Mouse (Mus musculus) spleen, adult 2 months (tissue): ENCODE results near the gene Ccdc149. TPM values are rescaled to one million over a fixed set of nuclear protein-coding genes. Genes with fewer than 3 reads are reported as not detected.

ENCODE experiments used
- DNase-seq, 2 experiments: peaks; one replicate each; pipeline versions ENCODE4 v3.0.0 to v3.0.0-alpha.2; 2012 to 2021; ENCODE audit warnings: low spot score in 2 of 2, low read depth in 1 of 2
- H3K27ac ChIP-seq: fragments of 200-500 bp; 2 replicates; pipeline ENCODE4 v1.5.1; 2012; ENCODE audit warnings: low read length, inconsistent platforms; ENCODE audit not compliant: insufficient read depth
- H3K27me3 ChIP-seq: fragments of 200-500 bp; 2 replicates; pipeline ENCODE4 v1.6.1; 2012; ENCODE audit warnings: mild to moderate bottlenecking, moderate library complexity, low read length, inconsistent platforms; ENCODE audit not compliant: control insufficient read depth, insufficient read depth
- H3K36me3 ChIP-seq: fragments of 200-500 bp; 2 replicates; pipeline ENCODE4 v1.6.1; 2012; ENCODE audit warnings: mild to moderate bottlenecking, low read length, inconsistent platforms; ENCODE audit not compliant: control insufficient read depth, insufficient read depth
- H3K4me1 ChIP-seq: fragments of 200-500 bp; 2 replicates; pipeline ENCODE4 v1.6.1; 2011; ENCODE audit warnings: inconsistent platforms; ENCODE audit not compliant: control insufficient read depth, insufficient read depth, insufficient read length
- H3K4me3 ChIP-seq: fragments of 200-500 bp; 2 replicates; pipeline ENCODE4 v1.5.1; 2011; ENCODE audit warnings: mild to moderate bottlenecking, inconsistent platforms; ENCODE audit not compliant: insufficient read depth, insufficient read length; ENCODE audit errors: extremely low read depth
- CTCF ChIP-seq: fragments of 200-500 bp; IDR thresholded peaks from 2 replicates; pipeline ENCODE4 v1.5.1; 2011; ENCODE audit warnings: mild to moderate bottlenecking, inconsistent platforms; ENCODE audit not compliant: insufficient read depth, insufficient read length, insufficient replicate concordance; ENCODE audit errors: extremely low read depth
- POLR2A ChIP-seq: fragments of 200-500 bp; IDR thresholded peaks from 2 replicates; pipeline ENCODE4 v1.6.1; 2011; ENCODE audit warnings: low read depth, low read length, inconsistent platforms
- WGBS: fragments of 180-500 bp; shearing (Covaris S2); methylation state at CpG from one replicate; pipeline ENCODE4 v1.1.7; 2018; 5-methylcytosine and 5-hydroxymethylcytosine counted together
- polyA plus RNA-seq: library from polyadenylated mRNA; depleted of rRNA; stranded (reverse); fragments of >200 nt; gene quantifications from 2 replicates; pipeline ENCODE4 v1.2.3, GENCODE M21; 2012

Gene Ccdc149
- polyA plus RNA-seq, 1 experiment = 0.40 TPM

GRCm38 (mm10) chr5:52383748-52384147, 87.6 kb downstream of the Ccdc149 start:
- WGBS = 93% methylated on average over 5 of the region's 5 CpGs
- Histone ChIP-seq H3K27me3 (no peaks in the 10 kb centered on the region), H3K4me1 (no peaks in the 10 kb centered on the region), H3K36me3 (no peaks in the 10 kb centered on the region), H3K4me3 (no peak overlapping the region), H3K27ac (no peak overlapping the region)
- no peak for DNase-seq
- TF ChIP-seq CTCF (no peak), POLR2A (no peak)

- WGBS = 92% methylated on average over 8 of the region's 8 CpGs
- TF ChIP-seq POLR2A (no peak), CTCF (no peak)
- DNase-seq = no peak
Measured at GRCm38 (mm10) chr5:52382837-52383236, 88.5 kb downstream of the Ccdc149 start.

GRCm38 (mm10) chr5:52375847-52376246, 95.5 kb downstream of the Ccdc149 start:
- Histone ChIP-seq H3K27ac (no peak overlapping the region), H3K4me3 (no peak overlapping the region), H3K27me3 (no peaks in the 10 kb centered on the region), H3K36me3 (no peaks in the 10 kb centered on the region), H3K4me1 (no peaks in the 10 kb centered on the region)
- 93% methylated on average over 9 of the region's 9 CpGs for WGBS
- no peak for DNase-seq
- TF ChIP-seq CTCF (no peak), POLR2A (no peak)

More at GRCm38 (mm10) chr5:52382837-52383236, 88.5 kb downstream of the Ccdc149 start:
- no peak overlapping the region for H3K27ac ChIP-seq
- H3K36me3 ChIP-seq = no peaks in the 10 kb centered on the region
- no peaks in the 10 kb centered on the region for H3K27me3 ChIP-seq
- no peaks in the 10 kb centered on the region for H3K4me1 ChIP-seq
- no peak overlapping the region for H3K4me3 ChIP-seq

- H3K4me1 ChIP-seq = no peaks in the 10 kb centered on the region; the same call in 1 of the 2 replicates
- 87% methylated on average over 6 of the region's 6 CpGs for WGBS
- no peak overlapping the region for H3K4me3 ChIP-seq
- no peaks in the 10 kb centered on the region for H3K36me3 ChIP-seq
- no peak overlapping the region for H3K27ac ChIP-seq
- DNase-seq = no peak
- no peaks in the 10 kb centered on the region for H3K27me3 ChIP-seq
- no peak for TF ChIP-seq CTCF
- TF ChIP-seq POLR2A = no peak
Measured at GRCm38 (mm10) chr5:52370901-52371300, 100.4 kb downstream of the Ccdc149 start.

GRCm38 (mm10) chr5:52367866-52368840, 103.2 kb downstream of the Ccdc149 start:
- TF ChIP-seq CTCF = no peak
- DNase-seq = no peak
- WGBS = 70% methylated on average over 63 of the region's 63 CpGs
- Histone ChIP-seq H3K27me3 (no peaks in the 10 kb centered on the region), H3K36me3 (no peaks in the 10 kb centered on the region), H3K4me3 (no peak overlapping the region), H3K4me1 (no peaks in the 10 kb centered on the region; the same call in 1 of the 2 replicates), H3K27ac (no peak overlapping the region)

- Histone ChIP-seq H3K4me1 (no peaks in the 10 kb centered on the region; the same call in 1 of the 2 replicates), H3K36me3 (no peaks in the 10 kb centered on the region), H3K27me3 (no peaks in the 10 kb centered on the region), H3K27ac (no peak overlapping the region), H3K4me3 (no peak overlapping the region)
- WGBS = 25% methylated on average over 2 of the region's 2 CpGs
- DNase-seq = no peak
- TF ChIP-seq CTCF (no peak), POLR2A (no peak)
Measured at GRCm38 (mm10) chr5:52366661-52367060, 104.7 kb downstream of the Ccdc149 start.

GRCm38 (mm10) chr5:52365930-52366329, 105.4 kb downstream of the Ccdc149 start:
- Histone ChIP-seq H3K4me1 (no peaks in the 10 kb centered on the region; the same call in 1 of the 2 replicates), H3K27me3 (no peaks in the 10 kb centered on the region), H3K4me3 (no peak overlapping the region), H3K27ac (no peak overlapping the region), H3K36me3 (no peaks in the 10 kb centered on the region)
- DNase-seq = no peak
- 92% methylated on average over 5 of the region's 5 CpGs for WGBS
- TF ChIP-seq CTCF = no peak
- no peak for TF ChIP-seq POLR2A
